Mouse (Mus musculus): ENCODE measurements at regions not wholly inside any gene's neighbourhood (a gene's known extent, or its start where the extent isn't known, plus 50 kb on each side); places are given as distances from the start of the nearest gene placed in this dataset.

GRCm38 (mm10) chr8:41485163-41485562, 68.3 kb upstream of the Frg1 start:
- no peak for DNase-seq

GRCm38 (mm10) chr8:41483297-41483696, 66.4 kb upstream of the Frg1 start:
- DNase-seq: no peak

GRCm38 (mm10) chr8:41472992-41473699, 56.3 kb upstream of the Frg1 start:
- no peak for DNase-seq

GRCm38 (mm10) chr8:41472233-41472632, 55.4 kb upstream of the Frg1 start:
- DNase-seq: no peak
